Mouse (Mus musculus) CD4-positive helper T cell, adult 2 months (primary cell): ENCODE measurements around the gene Tmem235.

ENCODE experiments used
- DNase-seq: peaks from one replicate; pipeline ENCODE4 v3.0.0-alpha.2; 2012; ENCODE audit warnings: low read depth, missing footprints, low spot score

Tmem235 gene

GRCm38 (mm10) chr11:117864805-117865204, 4.3 kb downstream of the Tmem235 start:
- no peak for DNase-seq

- no peak for DNase-seq
These were observed 5.4 kb downstream of the Tmem235 start for GRCm38 (mm10) chr11:117865988-117866387.

- peak; percentile 85 for DNase-seq
These were observed 10.3 kb downstream of the Tmem235 start for GRCm38 (mm10) chr11:117870688-117871365.

- DNase-seq, result no peak
These were observed 10.8 kb downstream of the Tmem235 start for GRCm38 (mm10) chr11:117871376-117871775.

- DNase-seq, result peak; percentile 93
These were observed 11.5 kb downstream of the Tmem235 start for GRCm38 (mm10) chr11:117871911-117872584.

GRCm38 (mm10) chr11:117872861-117873608, 12.5 kb downstream of the Tmem235 start, which contains the start of gene Tha1:
Tha1 (minus strand) TSS chr11:117873481.
- DNase-seq, result peak; percentile 57

- DNase-seq, result peak; percentile 57
These were observed 13.9 kb downstream of the Tmem235 start for GRCm38 (mm10) chr11:117874419-117874818.

- no peak for DNase-seq
These were observed 15.1 kb downstream of the Tmem235 start for GRCm38 (mm10) chr11:117875681-117876080.

GRCm38 (mm10) chr11:117877917-117878745, 17.6 kb downstream of the Tmem235 start:
- peak; percentile 90 for DNase-seq

- no peak for DNase-seq
These were observed 18.3 kb downstream of the Tmem235 start for GRCm38 (mm10) chr11:117878892-117879291.

- DNase-seq, result no peak
These were observed 19.1 kb downstream of the Tmem235 start for GRCm38 (mm10) chr11:117879676-117880075.

GRCm38 (mm10) chr11:117880336-117880976, 19.9 kb downstream of the Tmem235 start:
- no peak for DNase-seq

GRCm38 (mm10) chr11:117880977-117881358, 20.4 kb downstream of the Tmem235 start:
- DNase-seq, result no peak

- peak; percentile 60 for DNase-seq
These were observed 21.2 kb downstream of the Tmem235 start for GRCm38 (mm10) chr11:117881787-117882186.

- DNase-seq, result no peak
These were observed 21.7 kb downstream of the Tmem235 start for GRCm38 (mm10) chr11:117882208-117882607.

GRCm38 (mm10) chr11:117886000-117886399, 25.4 kb downstream of the Tmem235 start:
- DNase-seq, result no peak

- no peak for DNase-seq
These were observed 27.8 kb downstream of the Tmem235 start for GRCm38 (mm10) chr11:117888168-117888852.

- no peak for DNase-seq
These were observed 28.6 kb downstream of the Tmem235 start for GRCm38 (mm10) chr11:117888853-117889822.

GRCm38 (mm10) chr11:117889887-117890340, 29.4 kb downstream of the Tmem235 start:
- DNase-seq, result no peak
